Mouse (Mus musculus): ENCODE data around the gene Ptbp2.
A peak's percentile ranks its signal among the peaks of the same experiment; 100 is the strongest.

The Ptbp2 gene

GRCm38 (mm10) chr3:119784366-119784765, at the start of gene Ptbp2:
TSS of gene Ptbp2 (minus strand) at chr3:119784466.
- DNase-seq: no peak

- DNase-seq: no peak
Observed at GRCm38 (mm10) chr3:119814678-119815077, 30.4 kb upstream of the Ptbp2 start.

GRCm38 (mm10) chr3:119806123-119806522, 21.9 kb upstream of the Ptbp2 start:
- DNase-seq: no peak

- no peak for DNase-seq
Observed at GRCm38 (mm10) chr3:119794677-119795365, 10.6 kb upstream of the Ptbp2 start.

- DNase-seq: peak; percentile 85
Observed at GRCm38 (mm10) chr3:119782946-119783701, 1.1 kb downstream of the Ptbp2 start.

- DNase-seq: peak; percentile 46
Observed at GRCm38 (mm10) chr3:119782022-119782945, 2.0 kb downstream of the Ptbp2 start.

- DNase-seq: no peak
Observed at GRCm38 (mm10) chr3:119780876-119781275, 3.4 kb downstream of the Ptbp2 start.

GRCm38 (mm10) chr3:119779261-119779660, 5.0 kb downstream of the Ptbp2 start:
- no peak for DNase-seq

GRCm38 (mm10) chr3:119778431-119778830, 5.8 kb downstream of the Ptbp2 start:
- no peak for DNase-seq

GRCm38 (mm10) chr3:119776129-119776528, 8.1 kb downstream of the Ptbp2 start:
- DNase-seq: peak; percentile 49

GRCm38 (mm10) chr3:119772789-119773188, 11.5 kb downstream of the Ptbp2 start:
- DNase-seq: no peak

- DNase-seq: no peak
Observed at GRCm38 (mm10) chr3:119763772-119764171, 20.5 kb downstream of the Ptbp2 start.

GRCm38 (mm10) chr3:119761732-119762131, 22.5 kb downstream of the Ptbp2 start:
- DNase-seq: no peak

- DNase-seq: no peak
Observed at GRCm38 (mm10) chr3:119753791-119754190, 30.5 kb downstream of the Ptbp2 start.

- DNase-seq: no peak
Observed at GRCm38 (mm10) chr3:119749551-119750249, 34.6 kb downstream of the Ptbp2 start.

- DNase-seq: no peak
Observed at GRCm38 (mm10) chr3:119749140-119749539, 35.1 kb downstream of the Ptbp2 start.

GRCm38 (mm10) chr3:119746656-119747055, 37.6 kb downstream of the Ptbp2 start:
- DNase-seq: no peak

GRCm38 (mm10) chr3:119745801-119746200, 38.5 kb downstream of the Ptbp2 start:
- DNase-seq: no peak

- DNase-seq: no peak
Observed at GRCm38 (mm10) chr3:119729863-119730262, 54.4 kb downstream of the Ptbp2 start.

- DNase-seq: no peak
Observed at GRCm38 (mm10) chr3:119712066-119712465, 72.2 kb downstream of the Ptbp2 start.

GRCm38 (mm10) chr3:119711503-119711902, 72.8 kb downstream of the Ptbp2 start:
- DNase-seq: no peak

GRCm38 (mm10) chr3:119701467-119701866, 82.8 kb downstream of the Ptbp2 start:
- peak; percentile 79 for DNase-seq

- no peak for DNase-seq
Observed at GRCm38 (mm10) chr3:119684741-119685140, 99.5 kb downstream of the Ptbp2 start.

Measured in kidney, adult 9 months (tissue).